Mouse (Mus musculus): ENCODE results near the gene Gm11634.
A peak's percentile ranks its signal among the peaks of the same experiment; 100 is the strongest.
"Not testable (repeated sequence)": the region's sequence is repeated elsewhere in the genome, so short reads cannot be mapped to it uniquely, and the experiment has no call there.

Gene Gm11634

GRCm38 (mm10) chr11:101616104-101616503, 17.0 kb upstream of the Gm11634 start:
- DNase-seq, result no peak

GRCm38 (mm10) chr11:101615380-101615779, 16.3 kb upstream of the Gm11634 start:
- no peak for DNase-seq

DNA sequence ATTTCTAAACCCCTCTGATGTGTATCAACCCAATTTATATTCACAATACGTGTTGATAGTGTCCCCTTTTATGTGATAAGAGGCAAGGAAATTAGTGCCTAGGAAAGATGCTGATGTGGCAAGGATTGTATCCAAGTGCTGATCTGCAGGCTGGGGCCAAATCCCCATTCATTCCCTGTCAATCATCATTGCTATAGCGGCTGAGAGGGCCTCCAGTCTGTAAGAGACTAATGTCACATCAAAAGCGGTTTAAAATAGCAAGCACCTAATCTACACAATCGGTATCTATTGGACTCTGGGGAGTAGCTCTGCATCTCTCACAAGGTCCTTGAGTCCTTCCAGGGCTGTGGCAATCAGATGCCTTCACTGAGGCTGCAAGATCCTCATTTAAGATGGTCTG, 15.1 kb upstream of the Gm11634 start:
- DNase-seq, result no peak

GRCm38 (mm10) chr11:101613596-101613995, 14.5 kb upstream of the Gm11634 start:
- no peak for DNase-seq

- DNase-seq, result no peak
Measured at GRCm38 (mm10) chr11:101610445-101610844, 11.4 kb upstream of the Gm11634 start.

DNA sequence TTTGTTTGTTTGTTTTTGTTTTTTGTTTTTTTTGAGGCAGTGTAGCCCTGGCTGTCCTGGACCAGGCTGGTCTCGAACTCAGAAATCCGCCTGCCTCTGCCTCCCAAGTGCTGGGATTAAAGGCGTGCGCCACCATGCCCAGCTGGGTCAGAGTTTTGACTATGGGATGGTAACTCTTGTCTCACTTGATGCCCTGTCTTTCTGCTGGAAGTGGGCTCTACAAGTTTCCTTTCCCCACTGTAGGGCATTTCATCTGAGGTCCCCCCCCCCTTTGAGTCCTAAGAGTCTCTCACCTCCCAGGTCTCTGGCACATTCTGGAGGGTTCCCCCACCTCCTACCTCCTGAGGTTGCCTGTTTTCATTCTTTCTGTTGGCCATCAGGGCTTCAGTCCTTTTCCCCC, 8.1 kb upstream of the Gm11634 start:
- not testable (repeated sequence) for DNase-seq

GRCm38 (mm10) chr11:101604531-101605453, 5.7 kb upstream of the Gm11634 start:
- DNase-seq, result peak; percentile 88

DNA sequence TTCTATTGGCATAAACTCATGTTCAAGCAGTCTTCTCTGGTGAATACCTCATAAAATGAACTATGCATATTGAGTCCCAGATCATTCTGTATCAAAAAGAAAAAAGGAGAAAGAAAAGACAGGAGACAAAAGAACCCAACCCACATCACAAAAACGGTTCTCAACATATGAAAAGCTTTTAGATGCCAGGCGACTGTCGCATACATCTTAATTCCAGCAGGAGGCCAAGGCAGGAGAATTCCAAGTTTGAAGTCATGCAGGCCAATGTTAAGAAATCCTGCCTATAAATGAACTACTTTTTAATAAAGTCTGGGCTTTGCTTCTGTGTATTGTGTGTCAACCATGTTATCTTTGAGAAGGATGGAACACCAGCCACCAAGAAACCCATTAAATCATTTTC, 5.1 kb upstream of the Gm11634 start:
- DNase-seq, result no peak

GRCm38 (mm10) chr11:101602491-101602890, 3.4 kb upstream of the Gm11634 start:
- peak; percentile 86 for DNase-seq

GRCm38 (mm10) chr11:101589989-101590624, 8.9 kb downstream of the Gm11634 start:
- no peak for DNase-seq

GRCm38 (mm10) chr11:101589444-101589843, 9.6 kb downstream of the Gm11634 start:
- peak; percentile 76 for DNase-seq

DNA sequence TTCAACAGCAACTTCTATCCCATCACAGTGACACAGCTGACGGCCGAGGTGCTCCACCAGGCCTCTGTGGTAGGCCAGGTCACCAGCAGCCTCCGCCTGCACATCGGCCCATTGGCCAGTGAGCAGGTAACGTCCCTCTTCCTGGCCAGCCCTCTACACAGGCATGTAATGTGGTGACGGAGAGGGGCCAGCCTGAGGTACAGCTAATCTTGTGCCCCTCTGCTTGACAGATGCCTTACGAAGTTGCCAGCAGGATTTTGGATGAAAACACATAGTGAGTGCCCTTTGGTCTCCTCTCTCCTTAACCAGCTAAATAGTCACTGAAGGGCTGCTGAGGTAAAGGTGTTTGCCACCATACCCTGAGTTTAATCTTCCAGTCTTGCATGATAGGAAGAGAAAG, 10.2 kb downstream of the Gm11634 start:
- no peak for DNase-seq

GRCm38 (mm10) chr11:101587676-101588075, 11.4 kb downstream of the Gm11634 start:
- peak; percentile 58 for DNase-seq

DNA sequence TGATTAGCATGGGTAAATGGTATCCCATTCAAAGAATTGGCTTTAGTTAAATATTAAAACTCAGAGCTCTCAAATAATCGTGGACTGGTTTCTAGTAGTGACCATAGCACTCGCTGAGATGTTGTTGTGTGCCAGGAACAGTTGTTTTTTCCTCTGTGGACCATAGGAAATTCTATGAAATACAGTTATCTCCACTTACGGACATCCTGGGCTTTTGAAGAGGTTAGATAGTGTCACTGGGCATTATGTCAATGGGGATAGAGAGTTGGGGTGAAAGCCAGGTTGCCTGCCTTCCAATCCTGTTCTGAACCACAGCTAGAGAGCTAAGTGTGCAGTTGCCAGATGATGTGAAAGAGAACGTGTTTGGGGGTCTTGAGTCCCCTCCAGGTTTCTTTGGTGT, 13.3 kb downstream of the Gm11634 start:
- no peak for DNase-seq

- not testable (repeated sequence) for DNase-seq
Measured at GRCm38 (mm10) chr11:101585031-101585430, 14.0 kb downstream of the Gm11634 start.

DNA sequence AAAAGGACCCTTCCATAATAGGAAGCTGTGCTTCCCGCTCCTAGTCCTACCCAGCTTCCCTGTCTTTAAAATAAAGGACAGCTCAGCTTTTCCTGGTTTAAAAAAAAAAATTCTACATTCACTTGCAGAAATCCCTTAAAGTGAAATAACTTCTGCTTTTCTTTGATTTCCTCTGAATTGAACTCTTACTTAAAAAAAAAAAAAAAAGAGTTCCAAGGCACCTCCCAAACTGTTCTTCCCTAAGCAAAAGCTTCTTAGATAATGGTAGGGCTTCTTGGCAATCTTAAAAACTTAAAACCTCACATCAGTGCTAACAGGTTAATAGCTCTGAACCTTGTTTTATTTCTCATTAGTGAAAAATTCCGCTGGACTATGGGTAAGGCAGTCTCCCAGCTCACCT, 15.9 kb downstream of the Gm11634 start:
- DNase-seq, result no peak

GRCm38 (mm10) chr11:101582054-101583035, 16.7 kb downstream of the Gm11634 start, which contains the start of gene Tmem106a:
TSS of gene Tmem106a (plus strand) at chr11:101582242.
- peak; percentile 87 for DNase-seq

- DNase-seq, result no peak
Measured at GRCm38 (mm10) chr11:101581081-101581764, 17.8 kb downstream of the Gm11634 start.

GRCm38 (mm10) chr11:101576116-101576515, 22.9 kb downstream of the Gm11634 start:
- no peak for DNase-seq

DNA sequence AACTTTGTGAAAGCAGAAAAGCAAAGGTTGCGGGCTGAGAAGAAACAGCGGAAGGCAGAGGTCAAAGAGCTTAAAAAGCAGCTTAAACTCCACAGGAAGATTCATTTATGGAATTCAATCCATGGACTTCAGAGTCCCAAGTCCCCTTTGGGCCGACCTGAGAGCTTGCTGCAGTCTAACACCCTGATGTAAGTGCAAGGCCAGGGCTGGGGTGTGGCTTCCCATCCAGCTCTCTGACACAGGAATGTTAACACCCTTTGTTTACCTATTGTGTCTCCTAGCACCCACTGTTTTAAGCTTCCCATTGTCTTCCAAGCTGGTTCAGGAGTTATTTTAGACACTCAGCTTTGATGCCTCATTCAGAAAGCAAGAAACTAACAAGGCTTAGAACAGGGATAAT, 30.6 kb downstream of the Gm11634 start:
- DNase-seq, result no peak

- peak; percentile 83 for DNase-seq
Measured at GRCm38 (mm10) chr11:101562391-101562790, 36.7 kb downstream of the Gm11634 start.

DNA sequence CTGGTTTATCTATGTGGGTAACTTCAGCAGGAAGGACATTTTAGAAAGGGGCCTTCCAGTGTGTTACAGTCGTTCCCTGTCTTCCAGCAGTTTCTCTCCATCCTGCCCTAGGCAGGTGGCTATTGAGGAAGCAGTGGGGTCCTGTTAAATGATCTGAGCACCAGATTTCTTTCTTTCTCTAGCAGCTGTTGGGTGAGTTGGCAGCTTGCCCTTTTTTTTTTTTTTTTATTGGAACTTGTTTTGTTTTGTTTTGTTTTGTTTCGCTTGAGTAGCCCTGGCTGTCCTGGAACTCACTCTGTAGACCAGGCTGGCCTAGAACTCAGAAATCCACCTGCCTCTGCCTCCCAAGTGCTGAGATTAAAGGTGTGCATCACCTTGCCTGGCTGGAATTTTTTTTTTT, 42.1 kb downstream of the Gm11634 start:
- no peak for DNase-seq

Measured in lung, postnatal 36 days (tissue).